Mouse (Mus musculus) lung, adult 2 months (tissue): ENCODE results near the gene Gm4881. TPM values are rescaled to one million over a fixed set of nuclear protein-coding genes. Genes with fewer than 3 reads are reported as not detected.
A peak's percentile ranks its signal among the peaks of the same experiment; 100 is the strongest.

Experiments
- DNase-seq: peaks from one replicate; pipeline ENCODE4 v3.0.0; 2022
- H3K4me1 ChIP-seq: fragments of 200-500 bp; 2 replicates; pipeline ENCODE4 v1.6.1; 2011; ENCODE audit warnings: low read length; ENCODE audit not compliant: control insufficient read depth, insufficient read depth
- H3K4me3 ChIP-seq: fragments of 200-500 bp; replicated peaks from 2 replicates; pipeline ENCODE3; 2011; ENCODE audit warnings: low read depth, mild to moderate bottlenecking, control low read depth, low read length; ENCODE audit errors: extremely low read depth
- CTCF ChIP-seq: fragments of 200-500 bp; IDR thresholded peaks from 2 replicates; pipeline ENCODE4 v1.5.1; 2011; ENCODE audit warnings: mild to moderate bottlenecking, low read length, control low read depth; ENCODE audit not compliant: insufficient read depth
- POLR2A ChIP-seq: fragments of 200-500 bp; IDR thresholded peaks from 2 replicates; pipeline ENCODE4 v1.6.1; 2011; ENCODE audit warnings: low read depth, mild to moderate bottlenecking, control low read depth, low read length, borderline replicate concordance; ENCODE audit errors: extremely low read depth
- WGBS: fragments of 180-500 bp; shearing (Covaris S2); methylation state at CpG from one replicate; pipeline ENCODE4 v1.1.7; 2018; 5-methylcytosine and 5-hydroxymethylcytosine counted together
- polyA plus RNA-seq: library from polyadenylated mRNA; depleted of rRNA; stranded (reverse); fragments of >200 nt; gene quantifications from 2 replicates; pipeline ENCODE4 v1.2.3, GENCODE M21; 2012

The Gm4881 gene
- polyA plus RNA-seq, 1 experiment: not detected

- TF ChIP-seq POLR2A: no peak
- TF ChIP-seq CTCF: no peak
- WGBS: 60% methylated on average over 5 of the region's 5 CpGs
Observed at GRCm38 (mm10) chr7:24973902-24974301, 29.6 kb upstream of the Gm4881 start.

DNA sequence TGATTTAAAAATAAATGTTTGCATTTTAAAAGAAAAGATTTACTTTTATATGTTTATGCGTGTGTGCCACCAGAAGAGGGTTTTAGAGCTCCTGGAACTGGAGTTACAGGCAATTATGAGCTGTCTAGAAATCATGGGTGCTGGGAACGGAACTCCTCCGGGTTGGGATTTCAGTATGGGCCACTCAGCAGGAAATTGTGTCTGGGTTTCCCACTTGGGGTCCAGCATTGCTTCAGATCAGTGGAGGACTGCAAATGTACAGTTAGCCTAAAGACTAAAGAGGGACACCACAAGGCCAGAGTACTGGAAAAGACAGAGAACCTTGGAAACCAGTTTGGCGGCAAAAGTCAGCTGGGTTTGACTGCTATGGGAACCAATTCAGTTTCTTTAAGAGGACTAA is 28.9 kb upstream of the Gm4881 start:
- TF ChIP-seq POLR2A: no peak
- Histone ChIP-seq H3K4me3 (no peak overlapping the region), H3K4me1 (peaks cover 2% of the 10 kb centered on the region; the same call in 1 of the 2 replicates)
- 80% methylated on average over 4 of the region's 4 CpGs for WGBS
- DNase-seq: no peak

More at GRCm38 (mm10) chr7:24973902-24974301, 29.6 kb upstream of the Gm4881 start:
- Histone ChIP-seq H3K4me1 (peaks cover 2% of the 10 kb centered on the region; the same call in 1 of the 2 replicates), H3K4me3 (no peak overlapping the region)
- DNase-seq: no peak

GRCm38 (mm10) chr7:24971972-24972893 is 27.9 kb upstream of the Gm4881 start, which contains the start of gene Rabac1:
TSS of gene Rabac1 (minus strand) at chr7:24972754.
- peak within 1 kb of the TSS; percentile 82 for H3K4me3 ChIP-seq
- peak; percentile 97 for TF ChIP-seq POLR2A
- TF ChIP-seq CTCF: no peak
- under 1% methylated on average over 45 of the region's 45 CpGs for WGBS
- peak; percentile 89 for DNase-seq
- H3K4me1 ChIP-seq: peaks cover 2% of the 10 kb centered on the region; the same call in 1 of the 2 replicates

- TF ChIP-seq CTCF (peak; percentile 76), POLR2A (no peak)
- WGBS: 9% methylated on average over 19 of the region's 19 CpGs
- Histone ChIP-seq H3K4me1 (peaks cover 2% of the 10 kb centered on the region; the same call in 1 of the 2 replicates), H3K4me3 (peak overlapping the region; percentile 82)
- no peak for DNase-seq
Observed at GRCm38 (mm10) chr7:24971261-24971971, 27.1 kb upstream of the Gm4881 start.

DNA sequence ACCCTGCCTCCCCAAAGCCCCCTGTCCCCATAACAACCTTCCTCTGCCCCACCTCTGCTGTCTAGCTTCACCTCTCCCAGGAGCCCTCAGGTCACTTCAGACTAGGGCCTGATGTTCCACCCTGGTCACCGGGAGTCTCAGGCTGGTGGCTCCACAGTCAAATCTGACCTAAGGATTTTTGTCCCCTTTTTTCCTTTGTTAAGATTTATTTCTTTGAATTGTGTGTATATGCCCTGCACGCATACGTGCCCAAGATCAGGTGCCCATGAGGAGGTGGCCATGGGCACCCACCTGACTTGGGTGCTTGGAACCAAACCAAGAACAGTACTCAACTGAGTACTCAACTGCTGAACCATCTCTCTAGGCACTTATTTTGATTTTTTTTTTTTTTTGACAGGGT is 26.0 kb upstream of the Gm4881 start:
- H3K4me3 ChIP-seq: no peak overlapping the region
- no peak for TF ChIP-seq POLR2A
- TF ChIP-seq CTCF: no peak
- WGBS: 89% methylated on average over 3 of the region's 3 CpGs
- H3K4me1 ChIP-seq: peaks cover 2% of the 10 kb centered on the region; the same call in 1 of the 2 replicates
- DNase-seq: no peak

DNA sequence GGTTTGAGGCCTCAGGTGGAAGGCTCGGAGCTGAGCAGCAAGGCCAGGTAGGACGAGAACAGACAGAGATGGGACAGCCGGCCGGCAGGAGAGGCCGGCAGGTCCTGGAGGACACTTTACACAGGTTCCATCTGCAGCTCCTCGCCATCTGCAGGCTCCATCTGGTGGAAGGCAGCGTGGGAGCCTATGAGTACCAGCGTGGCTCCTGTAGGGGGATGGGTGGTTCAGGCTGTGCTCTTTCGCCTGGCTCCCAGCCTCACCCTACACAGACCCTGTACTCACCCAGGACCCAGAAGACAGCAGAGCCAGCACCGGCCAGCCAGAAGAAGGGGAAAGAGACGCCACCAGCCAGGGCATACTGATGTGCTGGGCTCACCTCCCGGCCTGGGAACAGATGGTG is 25.5 kb upstream of the Gm4881 start:
- H3K4me1 ChIP-seq: peaks cover 2% of the 10 kb centered on the region; the same call in 1 of the 2 replicates
- WGBS: 86% methylated on average over 12 of the region's 12 CpGs
- H3K4me3 ChIP-seq: no peak overlapping the region
- no peak for DNase-seq
- TF ChIP-seq POLR2A: no peak
- TF ChIP-seq CTCF: no peak

DNA sequence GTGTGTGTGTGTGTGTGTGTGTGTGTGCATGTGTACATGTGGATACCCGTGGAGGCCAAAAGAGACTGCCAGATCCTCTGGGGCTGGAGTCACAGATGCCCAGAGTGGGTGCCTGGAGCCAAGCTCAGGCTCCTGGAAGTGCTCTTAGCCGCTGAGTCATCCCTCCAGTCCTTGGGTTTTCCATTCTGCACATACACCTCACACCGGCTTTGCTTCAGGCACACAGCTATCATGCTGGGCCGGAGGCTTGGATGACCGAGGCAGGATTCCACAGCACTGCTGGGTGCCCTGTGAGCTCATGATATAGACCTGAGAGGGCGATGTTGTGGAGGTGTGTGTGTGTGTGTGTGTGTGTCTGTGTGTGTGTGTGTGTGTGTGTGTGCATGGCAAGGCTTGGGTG is 24.2 kb upstream of the Gm4881 start:
- H3K4me3 ChIP-seq: no peak overlapping the region
- TF ChIP-seq POLR2A (0 out of 2 replicates have a peak, but pooled peaks have one; percentile 15), CTCF (no peak)
- DNase-seq: no peak
- H3K4me1 ChIP-seq: peaks cover 2% of the 10 kb centered on the region; the same call in 1 of the 2 replicates
- 65% methylated on average over 6 of the region's 6 CpGs for WGBS

DNA sequence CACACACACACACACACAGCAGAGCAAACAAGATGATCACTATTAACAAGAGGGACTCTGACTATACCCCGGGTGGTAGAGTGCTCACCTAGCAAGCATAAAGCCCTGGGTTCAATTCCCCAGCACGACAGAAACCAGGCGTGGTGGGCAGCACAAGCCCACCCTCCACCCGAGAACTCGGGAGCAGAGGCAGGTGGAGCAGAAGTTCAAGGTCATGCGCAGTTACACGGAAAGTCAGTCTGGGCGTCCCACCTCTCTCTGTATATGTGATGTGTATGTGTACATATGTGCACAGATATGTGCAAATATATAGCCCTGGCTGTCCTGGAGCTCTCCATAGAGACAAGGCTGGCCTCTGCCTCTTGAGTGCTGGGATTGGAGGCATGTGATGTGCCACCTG is 23.7 kb upstream of the Gm4881 start:
- Histone ChIP-seq H3K4me1 (peaks cover 2% of the 10 kb centered on the region; the same call in 1 of the 2 replicates), H3K4me3 (no peak overlapping the region)
- TF ChIP-seq CTCF: no peak
- no peak for TF ChIP-seq POLR2A
- DNase-seq: no peak
- 78% methylated on average over 8 of the region's 8 CpGs for WGBS

GRCm38 (mm10) chr7:24964897-24965535 is 20.7 kb upstream of the Gm4881 start:
- Histone ChIP-seq H3K4me3 (no peak overlapping the region), H3K4me1 (no peaks in the 10 kb centered on the region)
- WGBS: 6% methylated on average over 5 of the region's 5 CpGs
- TF ChIP-seq POLR2A (no peak), CTCF (peak; percentile 86)
- DNase-seq: peak; percentile 80
